Mouse (Mus musculus) lung, embryonic 14.5 days (tissue): ENCODE measurements at regions not wholly inside any gene's neighbourhood (a gene's known extent, or its start where the extent isn't known, plus 50 kb on each side); places are given as distances from the start of the nearest gene placed in this dataset.

Experiments used
- ATAC-seq: fragments of 200-750 bp; cut with Nextera tagmentation; 2 replicates; pipeline ENCODE4 v1.8.0; 2017; ENCODE audit warnings: mild to moderate bottlenecking, moderate TSS enrichment, moderate library complexity; ENCODE audit not compliant: insufficient read depth
- DNase-seq: peaks from one replicate; pipeline ENCODE4 v3.0.0-alpha.2; 2015
- H3K27ac ChIP-seq: fragments of 300-500 bp; sonication (generic); 2 replicates; pipeline ENCODE4 v1.5.1; 2014; ENCODE audit warnings: low read depth, mild to moderate bottlenecking, moderate library complexity
- H3K27me3 ChIP-seq: fragments of 300-500 bp; sonication (generic); 2 replicates; pipeline ENCODE4 v1.6.1; 2014; ENCODE audit warnings: low read length, control low read depth; ENCODE audit not compliant: insufficient read depth
- H3K36me3 ChIP-seq: fragments of 300-500 bp; sonication (generic); 2 replicates; pipeline ENCODE4 v1.6.1; 2014; ENCODE audit warnings: control low read depth; ENCODE audit not compliant: insufficient read depth
- H3K4me1 ChIP-seq: fragments of 300-500 bp; sonication (generic); 2 replicates; pipeline ENCODE4 v1.6.1; 2014; ENCODE audit warnings: antibody characterized with exemption, control low read depth; ENCODE audit not compliant: insufficient read depth
- H3K4me2 ChIP-seq: fragments of 300-500 bp; sonication (generic); 2 replicates; pipeline ENCODE4 v1.6.1; 2014; ENCODE audit warnings: mild to moderate bottlenecking
- H3K4me3 ChIP-seq: fragments of 300-500 bp; sonication (generic); 2 replicates; pipeline ENCODE4 v1.5.1; 2014; ENCODE audit warnings: low read depth, low read length
- H3K9ac ChIP-seq: fragments of 300-500 bp; sonication (generic); 2 replicates; pipeline ENCODE4 v1.6.1; 2014
- H3K9me3 ChIP-seq: fragments of 300-500 bp; sonication (generic); 2 replicates; pipeline ENCODE4 v1.6.1; 2016; ENCODE audit warnings: low read depth, low read length, control low read depth
- CTCF ChIP-seq: IDR thresholded peaks from 2 replicates; pipeline ENCODE4 v1.5.1; 2016; ENCODE audit warnings: antibody characterized with exemption, low read depth
- WGBS: fragments of 180-500 bp; shearing (Covaris S2); extraction: QIAGEN DNeasy Blood & Tissue Kit; methylation state at CpG from one replicate; pipeline ENCODE4 v1.1.7; 2014; 5-methylcytosine and 5-hydroxymethylcytosine counted together

GRCm38 (mm10) chr10:21724351-21724750 is 131.4 kb downstream of the 1700020N01Rik start:
- no peaks in the 10 kb centered on the region for H3K9me3 ChIP-seq
- H3K27me3 ChIP-seq: no peaks in the 10 kb centered on the region
- ATAC-seq (no peak), DNase-seq (no peak)
- H3K4me3 ChIP-seq: no peak overlapping the region
- H3K4me2 ChIP-seq: no peak overlapping the region
- H3K4me1 ChIP-seq: no peaks in the 10 kb centered on the region
- no peak overlapping the region for H3K27ac ChIP-seq
- H3K36me3 ChIP-seq: no peaks in the 10 kb centered on the region
- TF ChIP-seq CTCF: no peak
- no peak overlapping the region for H3K9ac ChIP-seq
- 78% methylated on average over 3 of the region's 3 CpGs for WGBS

- WGBS: 80% methylated on average over 3 of the region's 3 CpGs
- H3K4me2 ChIP-seq: no peak overlapping the region
- ATAC-seq: no peak
These were observed 132.1 kb downstream of the 1700020N01Rik start for GRCm38 (mm10) chr10:21724999-21725398.

GRCm38 (mm10) chr10:21740256-21740655 is 141.7 kb upstream of the Sgk1 start:
- TF ChIP-seq CTCF: no peak
- no peaks in the 10 kb centered on the region for H3K36me3 ChIP-seq
- H3K4me1 ChIP-seq: no peaks in the 10 kb centered on the region
- H3K27ac ChIP-seq: no peak overlapping the region
- no peak overlapping the region for H3K4me2 ChIP-seq
- H3K9ac ChIP-seq: no peak overlapping the region
- 64% methylated on average over 5 of the region's 5 CpGs for WGBS
- no peaks in the 10 kb centered on the region for H3K9me3 ChIP-seq
- no peak overlapping the region for H3K4me3 ChIP-seq
- ATAC-seq (no peak), DNase-seq (no peak)
- H3K27me3 ChIP-seq: no peaks in the 10 kb centered on the region

More at GRCm38 (mm10) chr10:21724999-21725398, 132.1 kb downstream of the 1700020N01Rik start:
- DNase-seq: no peak
- no peak for TF ChIP-seq CTCF
- Histone ChIP-seq H3K36me3 (no peaks in the 10 kb centered on the region), H3K9me3 (no peaks in the 10 kb centered on the region), H3K27me3 (no peaks in the 10 kb centered on the region), H3K4me3 (no peak overlapping the region), H3K9ac (no peak overlapping the region), H3K4me1 (no peaks in the 10 kb centered on the region), H3K27ac (no peak overlapping the region)

GRCm38 (mm10) chr10:21741575-21741974 is 140.4 kb upstream of the Sgk1 start:
- Histone ChIP-seq H3K9me3 (no peaks in the 10 kb centered on the region), H3K36me3 (no peaks in the 10 kb centered on the region), H3K4me1 (no peaks in the 10 kb centered on the region), H3K4me3 (no peak overlapping the region), H3K9ac (no peak overlapping the region), H3K4me2 (no peak overlapping the region), H3K27me3 (no peaks in the 10 kb centered on the region), H3K27ac (no peak overlapping the region)
- ATAC-seq: no peak
- TF ChIP-seq CTCF: no peak
- 73% methylated on average over 8 of the region's 8 CpGs for WGBS
- no peak for DNase-seq

- Histone ChIP-seq H3K27me3 (no peaks in the 10 kb centered on the region), H3K4me2 (no peak overlapping the region), H3K9ac (no peak overlapping the region), H3K36me3 (no peaks in the 10 kb centered on the region), H3K4me3 (no peak overlapping the region), H3K9me3 (no peaks in the 10 kb centered on the region), H3K4me1 (no peaks in the 10 kb centered on the region), H3K27ac (no peak overlapping the region)
- DNase-seq (no peak), ATAC-seq (no peak)
- WGBS: 82% methylated on average over 23 of the region's 23 CpGs
- TF ChIP-seq CTCF: no peak
These were observed 139.8 kb upstream of the Sgk1 start for GRCm38 (mm10) chr10:21741976-21742745.

- Histone ChIP-seq H3K27ac (no peak overlapping the region), H3K36me3 (no peaks in the 10 kb centered on the region), H3K4me3 (no peak overlapping the region), H3K4me2 (no peak overlapping the region), H3K27me3 (no peaks in the 10 kb centered on the region), H3K9ac (no peak overlapping the region), H3K9me3 (no peaks in the 10 kb centered on the region), H3K4me1 (no peaks in the 10 kb centered on the region)
- DNase-seq (peak; percentile 42), ATAC-seq (no peak)
- 50% methylated on average over 4 of the region's 4 CpGs for WGBS
- TF ChIP-seq CTCF: no peak
These were observed 138.6 kb upstream of the Sgk1 start for GRCm38 (mm10) chr10:21743396-21743795.

GRCm38 (mm10) chr10:21744341-21744955 is 137.5 kb upstream of the Sgk1 start:
- no peak for ATAC-seq
- Histone ChIP-seq H3K4me1 (no peaks in the 10 kb centered on the region), H3K27me3 (no peaks in the 10 kb centered on the region), H3K4me2 (no peak overlapping the region), H3K9ac (no peak overlapping the region), H3K9me3 (no peaks in the 10 kb centered on the region), H3K27ac (no peak overlapping the region), H3K36me3 (no peaks in the 10 kb centered on the region), H3K4me3 (no peak overlapping the region)
- WGBS: 70% methylated on average over 6 of the region's 6 CpGs
- TF ChIP-seq CTCF: no peak
- DNase-seq: no peak
